Mouse (Mus musculus) macrophage (primary cell): ENCODE measurements around the gene Atp5f1. TPM values are rescaled to one million over a fixed set of nuclear protein-coding genes. Genes with fewer than 3 reads are reported as not detected.
"Not testable (repeated sequence)": the region's sequence is repeated elsewhere in the genome, so short reads cannot be mapped to it uniquely, and the experiment has no call there.

ENCODE experiments used
- H3K27ac ChIP-seq: fragments of 350-480 bp; formaldehyde crosslinking; 2 replicates; pipeline ENCODE4 v1.9.0; 2021
- H3K36me3 ChIP-seq: fragments of 350-480 bp; formaldehyde crosslinking; 2 replicates; pipeline ENCODE4 v1.9.0; 2021; ENCODE audit errors: inconsistent target
- H3K4me3 ChIP-seq: fragments of 350-480 bp; formaldehyde crosslinking; 2 replicates; pipeline ENCODE4 v1.9.0; 2021; ENCODE audit errors: inconsistent target
- H3K79me2 ChIP-seq: fragments of 350-480 bp; formaldehyde crosslinking; 2 replicates; pipeline ENCODE4 v1.9.0; 2021; ENCODE audit errors: inconsistent target
- WGBS: methylation state at CpG from one replicate; pipeline ENCODE4 v1.1.7; 2026; ENCODE audit warnings: inconsistent platforms; ENCODE audit not compliant: missing documents; 5-methylcytosine and 5-hydroxymethylcytosine counted together
- polyA plus RNA-seq: library from polyadenylated mRNA; stranded (reverse); fragments of 250-400 nt; gene quantifications from 3 replicates; pipeline ENCODE4 v1.2.4, GENCODE M21; 2018; ENCODE audit warnings: inconsistent platforms
- total RNA-seq, 78 experiments: library from RNA; depleted of rRNA; stranded (reverse); fragments of 250-400 nt; gene quantifications; 1 replicate in 9 of 78; 2 replicates in 24 of 78; 3 replicates in 43 of 78; 4 replicates in 2 of 78; pipeline ENCODE4 v1.2.4; 2018; ENCODE audit warnings: inconsistent platforms in 56 of 78

The Atp5f1 gene
- 10 to 100 TPM; 16.1 to 90.8 (median 56.0) TPM for total RNA-seq (2018; cell fraction: chromatin; rRNA removed)
- total RNA-seq (2018; cell fraction: cytosol; rRNA removed), result 100 to 1,000 TPM; 145 to 251 (median 202) TPM
- 100 to 1,000 TPM in 4 of 26 experiments, 10 to 100 TPM in 22; 32.9 to 108 (median 70.0) TPM for total RNA-seq (2018; cell fraction: nucleus; rRNA removed)
- polyA plus RNA-seq, result 178 to 432 TPM (median 247 TPM) in 3 replicates

- peak within 1 kb of the TSS; percentile 68 for H3K27ac ChIP-seq
- H3K79me2 ChIP-seq, result peaks cover 63% of the 10 kb centered on the region
- H3K36me3 ChIP-seq, result peaks cover 39% of the 10 kb centered on the region
- 15% methylated on average over 6 of the region's 6 CpGs for WGBS
- peak within 1 kb of the TSS; percentile 96 for H3K4me3 ChIP-seq
Observed at GRCm38 (mm10) chr3:105959999-105960398, at the start of gene Atp5f1. Gene Atp5f1, minus strand, starts transcription at chr3:105960099.

GRCm38 (mm10) chr3:106003360-106003759, 43.5 kb upstream of the Atp5f1 start:
- WGBS, result 45% methylated on average over 4 of the region's 10 CpGs
- not testable (repeated sequence) for H3K36me3 ChIP-seq, H3K27ac ChIP-seq, H3K79me2 ChIP-seq
- peak overlapping the region; percentile 17; the same call in 1 of the 2 replicates for H3K4me3 ChIP-seq

DNA sequence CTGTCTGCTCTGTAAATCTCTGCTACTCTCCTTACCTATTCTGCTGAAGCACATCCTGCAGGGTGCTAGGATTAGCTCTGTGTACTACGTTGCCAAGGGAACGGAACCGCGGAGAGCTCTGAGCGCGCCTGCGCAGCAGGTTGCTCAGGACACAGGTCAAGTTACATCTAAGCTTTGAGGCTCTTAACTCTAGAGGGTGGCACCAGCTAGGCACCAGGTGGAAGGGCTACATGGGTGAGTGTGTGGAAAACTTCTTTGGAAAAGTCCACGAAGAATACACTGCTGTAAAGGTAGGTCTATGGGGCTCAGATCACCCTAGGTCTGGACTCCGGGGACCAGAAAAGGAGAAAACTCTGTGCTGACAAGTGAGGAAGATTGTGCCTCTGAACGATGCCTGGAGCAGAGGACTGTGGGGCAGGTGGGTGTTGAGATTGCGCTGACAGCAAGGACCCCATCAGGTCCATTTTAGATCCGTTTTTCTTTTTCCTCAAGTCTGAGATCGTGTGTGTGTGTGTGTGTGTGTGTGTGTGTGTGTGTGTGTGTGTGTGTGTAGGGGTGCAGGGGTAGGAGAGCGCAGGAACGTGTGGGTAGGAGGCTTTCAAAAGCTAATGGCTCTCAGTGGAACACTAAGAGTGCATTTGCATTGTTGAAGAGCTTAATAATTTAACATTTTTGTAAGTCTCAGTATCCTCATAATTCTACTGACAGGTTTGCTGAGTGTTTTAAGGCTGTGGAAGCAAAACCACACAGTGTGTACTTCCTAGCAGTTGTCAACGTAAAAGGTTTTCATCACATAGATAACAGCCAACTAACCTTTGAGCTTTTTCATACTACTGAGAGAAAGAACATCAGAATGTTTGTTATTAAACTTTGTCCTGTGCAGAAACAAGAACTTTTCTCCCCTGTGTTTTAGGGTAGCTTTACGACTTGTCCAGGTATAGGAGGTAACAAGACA, 41.8 kb upstream of the Atp5f1 start:
- 10% methylated on average over 14 of the region's 17 CpGs for WGBS
- no peaks in the 10 kb centered on the region for H3K79me2 ChIP-seq
- H3K4me3 ChIP-seq, result no peak overlapping the region
- H3K36me3 ChIP-seq, result no peaks in the 10 kb centered on the region
- no peak overlapping the region for H3K27ac ChIP-seq

GRCm38 (mm10) chr3:106000707-106001375, 40.9 kb upstream of the Atp5f1 start:
- Histone ChIP-seq H3K27ac (no peak overlapping the region), H3K79me2 (no peaks in the 10 kb centered on the region), H3K4me3 (no peak overlapping the region), H3K36me3 (no peaks in the 10 kb centered on the region)
- 35% methylated on average over 11 of the region's 11 CpGs for WGBS

DNA sequence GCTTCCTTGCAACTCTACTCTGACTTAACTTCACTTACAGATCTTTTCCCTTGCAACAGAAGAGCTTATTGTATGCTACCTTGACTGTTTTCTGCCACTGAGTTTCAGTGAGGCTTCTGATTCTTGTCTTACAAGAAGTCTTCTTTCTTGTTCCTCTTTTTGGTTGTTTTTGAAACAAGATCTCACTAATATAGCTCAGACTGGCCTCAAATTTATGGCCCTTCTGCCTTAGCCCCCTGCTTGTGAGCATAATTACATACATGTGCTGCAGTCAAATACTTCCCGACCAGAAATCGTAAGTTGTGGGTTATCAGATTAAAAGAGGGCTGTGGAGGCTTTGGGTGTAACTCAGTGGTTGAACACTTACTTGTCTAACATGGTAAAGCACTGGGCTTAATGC, 34.8 kb upstream of the Atp5f1 start:
- Histone ChIP-seq H3K36me3 (no peaks in the 10 kb centered on the region), H3K27ac (no peak overlapping the region), H3K79me2 (no peaks in the 10 kb centered on the region), H3K4me3 (no peak overlapping the region)
- 4% methylated on average over 2 of the region's 2 CpGs for WGBS

- Histone ChIP-seq H3K36me3 (no peaks in the 10 kb centered on the region), H3K4me3 (no peak overlapping the region), H3K79me2 (no peaks in the 10 kb centered on the region), H3K27ac (no peak overlapping the region)
- 13% methylated on average over 4 of the region's 4 CpGs for WGBS
Observed at GRCm38 (mm10) chr3:105991653-105992283, 31.9 kb upstream of the Atp5f1 start.

GRCm38 (mm10) chr3:105989611-105990010, 29.7 kb upstream of the Atp5f1 start:
- H3K79me2 ChIP-seq, H3K27ac ChIP-seq, H3K4me3 ChIP-seq, H3K36me3 ChIP-seq: not testable (repeated sequence)
- 91% methylated on average over 5 of the region's 5 CpGs for WGBS

GRCm38 (mm10) chr3:105974174-105974573, 14.3 kb upstream of the Atp5f1 start:
- Histone ChIP-seq H3K4me3 (no peak overlapping the region), H3K79me2 (no peaks in the 10 kb centered on the region), H3K27ac (no peak overlapping the region), H3K36me3 (0 out of 2 replicates have a peak, but pooled peaks cover 2% of the 10 kb centered on the region)
- WGBS, result 47% methylated on average over 2 of the region's 2 CpGs

GRCm38 (mm10) chr3:105973411-105973810, 13.5 kb upstream of the Atp5f1 start, which contains the start of gene Ovgp1:
Gene Ovgp1, plus strand, starts transcription at chr3:105973711.
- Histone ChIP-seq H3K27ac (no peak within 1 kb of the TSS), H3K79me2 (no peaks in the 10 kb centered on the region), H3K36me3 (peaks cover 9% of the 10 kb centered on the region; the same call in 1 of the 2 replicates), H3K4me3 (no peak within 1 kb of the TSS)
- WGBS, result 96% methylated on average over 3 of the region's 3 CpGs

DNA sequence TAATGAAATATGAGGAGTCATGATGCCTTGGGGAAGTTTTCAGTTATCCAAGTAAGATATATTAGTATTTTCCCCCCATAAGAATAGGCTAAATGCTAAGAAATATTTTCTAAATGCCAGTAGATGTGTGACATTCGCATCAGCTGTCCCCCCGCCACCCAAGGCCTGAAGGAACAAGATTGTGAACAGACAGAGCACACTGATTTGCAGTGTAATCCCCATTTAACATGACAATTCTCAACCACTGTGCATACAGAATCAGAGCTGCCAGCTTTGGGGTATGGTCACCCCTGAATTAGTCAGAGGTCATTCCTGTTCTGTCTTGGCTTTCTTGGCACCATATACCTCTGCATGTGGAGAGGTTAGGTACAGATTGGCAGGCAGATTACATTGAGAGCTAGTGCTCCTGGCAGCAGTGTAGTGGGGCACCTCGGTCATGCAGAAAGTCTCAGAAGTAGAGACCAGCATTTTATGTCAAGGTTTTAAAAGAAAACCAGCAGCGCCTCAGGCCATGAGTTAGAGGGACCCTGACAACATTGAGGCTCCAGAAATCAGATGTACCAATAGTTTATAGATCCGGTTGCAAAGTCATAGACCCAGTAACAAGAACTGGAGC, 12.0 kb upstream of the Atp5f1 start:
- H3K36me3 ChIP-seq, result peaks cover 18% of the 10 kb centered on the region; the same call in 1 of the 2 replicates

DNA sequence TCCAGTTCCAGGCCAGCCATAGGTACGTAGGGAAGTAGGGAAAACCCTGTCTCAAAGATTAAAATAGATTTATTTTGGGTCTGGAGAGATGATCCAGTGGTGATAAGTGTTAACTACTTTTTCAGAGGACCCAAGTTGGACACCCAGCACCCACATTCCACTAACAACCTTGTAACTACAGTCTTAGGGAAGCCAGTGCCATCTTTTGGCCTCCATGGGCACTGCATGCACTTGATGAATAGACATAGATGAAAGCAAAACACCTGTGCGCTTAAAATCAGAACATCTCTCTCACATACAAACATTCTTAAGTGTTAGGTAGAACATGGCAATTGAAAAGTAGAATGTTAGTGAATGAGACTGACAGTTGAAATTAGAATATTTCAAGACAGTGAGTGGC, 801 bp upstream of the Atp5f1 start:
- H3K36me3 ChIP-seq, result peaks cover 39% of the 10 kb centered on the region
- H3K4me3 ChIP-seq, result no peak overlapping the region
- H3K79me2 ChIP-seq, result peaks cover 56% of the 10 kb centered on the region
- H3K27ac ChIP-seq, result no peak overlapping the region
- 94% methylated on average over 2 of the region's 2 CpGs for WGBS

More for the DNA sequence above, 12.0 kb upstream of the Atp5f1 start:
- H3K4me3 ChIP-seq, result no peak overlapping the region
- H3K27ac ChIP-seq, result no peak overlapping the region
- 93% methylated on average over 5 of the region's 5 CpGs for WGBS
- no peaks in the 10 kb centered on the region for H3K79me2 ChIP-seq

DNA sequence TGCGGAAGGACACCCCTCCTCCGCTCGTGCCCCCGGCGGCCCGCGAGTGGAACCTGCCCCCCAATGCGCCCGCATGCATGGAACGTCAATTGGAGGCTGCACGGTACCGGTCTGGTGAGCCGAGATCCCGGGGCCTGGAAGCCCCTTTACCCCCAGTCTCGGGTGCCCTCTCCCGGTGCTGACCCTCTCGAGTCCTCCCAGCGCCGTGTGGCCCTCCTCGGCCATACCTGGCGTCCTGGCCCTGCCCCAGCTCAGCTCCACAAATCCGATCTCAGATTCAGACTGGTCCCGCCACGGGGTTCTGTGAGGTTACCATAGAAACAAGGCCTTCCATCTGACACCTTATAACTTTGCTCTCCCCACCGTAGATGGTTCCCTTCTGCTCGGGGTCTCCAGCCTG, 314 bp downstream of the Atp5f1 start:
- peak overlapping the region; percentile 96 for H3K4me3 ChIP-seq
- H3K79me2 ChIP-seq, result peaks cover 67% of the 10 kb centered on the region
- peaks cover 39% of the 10 kb centered on the region for H3K36me3 ChIP-seq
- WGBS, result 0% methylated on average over 25 of the region's 26 CpGs
- peak overlapping the region; percentile 68 for H3K27ac ChIP-seq

DNA sequence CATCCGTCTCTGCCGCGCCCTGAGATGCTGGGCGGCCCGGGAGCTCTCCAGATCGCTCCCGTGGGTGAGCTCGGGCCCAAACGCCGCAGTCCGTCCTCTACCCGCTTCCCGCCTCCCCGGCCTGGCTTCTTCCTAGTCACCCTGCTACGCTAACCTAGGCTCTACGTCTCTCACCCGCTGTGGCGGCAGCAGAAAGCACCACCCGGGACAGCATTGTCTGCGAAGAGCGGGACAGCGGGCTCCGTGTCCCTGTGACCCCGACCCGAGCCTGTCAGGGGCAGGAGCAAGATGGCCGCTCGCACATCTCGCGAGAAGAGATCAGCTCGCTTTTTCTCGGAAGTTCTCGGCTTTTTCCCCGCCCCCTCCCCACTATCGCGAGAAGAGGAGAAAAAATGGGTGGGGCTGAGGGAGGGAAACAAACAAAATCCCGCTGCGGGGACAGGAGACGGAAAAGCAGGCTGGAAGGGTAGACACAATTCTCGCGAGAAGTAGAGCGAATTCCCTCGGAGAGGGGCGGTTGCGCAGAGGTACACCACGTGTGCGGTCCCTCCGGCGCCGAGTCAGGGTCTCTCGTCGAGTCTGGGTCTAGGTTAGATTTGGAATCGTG, 822 bp downstream of the Atp5f1 start, which contains the start of gene Wdr77:
Wdr77 (plus strand) TSS at position 396 of the 607 bp plus-strand sequence.
- Histone ChIP-seq H3K27ac (peak within 1 kb of the TSS; percentile 68), H3K79me2 (peaks cover 72% of the 10 kb centered on the region), H3K4me3 (peak within 1 kb of the TSS; percentile 96), H3K36me3 (peaks cover 39% of the 10 kb centered on the region)
- under 1% methylated on average over 52 of the region's 52 CpGs for WGBS
